Mouse (Mus musculus): ENCODE measurements around the gene Dtx2. TPM values are rescaled to one million over a fixed set of nuclear protein-coding genes. Genes with fewer than 3 reads are reported as not detected.

The Dtx2 gene
- polyA plus RNA-seq, 1 experiment: 16.3 TPM

DNA sequence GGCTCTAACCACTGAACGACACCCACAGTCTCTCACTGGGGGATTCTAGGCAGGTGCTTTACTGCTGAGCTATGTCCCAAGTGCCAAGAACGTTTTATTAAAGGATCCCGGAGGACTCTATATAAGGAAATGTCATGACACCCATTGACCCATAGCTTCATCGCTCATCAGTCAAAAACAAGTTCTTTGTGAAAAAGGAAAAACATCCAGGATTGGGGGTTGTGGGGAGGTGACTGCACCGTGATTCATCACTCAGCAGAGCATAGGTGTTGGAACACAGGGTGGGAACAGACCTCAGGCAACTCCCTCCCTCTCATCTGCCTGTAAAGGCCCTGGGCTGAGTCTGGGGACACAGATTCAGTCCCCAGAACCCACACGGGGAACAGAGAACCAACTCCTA is 55.3 kb downstream of the Dtx2 start:
- Histone ChIP-seq H3K27ac (ENCODE audit: insufficient read depth, low read depth, low read length) (no peak overlapping the region), H3K27me3 (replicated peaks; ENCODE audit: control insufficient read depth, insufficient read depth, low read length) (no peaks in the 10 kb centered on the region), H3K36me3 (ENCODE audit: control insufficient read depth, insufficient read depth, low read length) (no peaks in the 10 kb centered on the region), H3K4me1 (ENCODE audit: control insufficient read depth, insufficient read depth, low read length) (peaks cover 3% of the 10 kb centered on the region; the same call in 1 of the 2 replicates), H3K4me3 (ENCODE audit: insufficient read depth, low read depth, low read length) (no peak overlapping the region)
- no peak for TF ChIP-seq CTCF (conservative IDR thresholded peaks at IDR 0.05; ENCODE audit: insufficient read depth, insufficient read length, low read depth, low read length)
- TF ChIP-seq POLR2A (IDR thresholded peaks at IDR 0.05; ENCODE audit: low read depth, low read length): no peak
- 43% methylated on average over 6 of the region's 6 CpGs for WGBS
- DNase-seq: peak; percentile 36

- 15% methylated on average over 10 of the region's 10 CpGs for WGBS
- Histone ChIP-seq H3K27me3 (replicated peaks; ENCODE audit: control insufficient read depth, insufficient read depth, low read length) (no peaks in the 10 kb centered on the region), H3K4me1 (ENCODE audit: control insufficient read depth, insufficient read depth, low read length) (peaks cover 3% of the 10 kb centered on the region; the same call in 1 of the 2 replicates), H3K36me3 (ENCODE audit: control insufficient read depth, insufficient read depth, low read length) (no peaks in the 10 kb centered on the region), H3K27ac (ENCODE audit: insufficient read depth, low read depth, low read length) (peak overlapping the region; percentile 65), H3K4me3 (ENCODE audit: insufficient read depth, low read depth, low read length) (no peak overlapping the region)
- peak; percentile 93 for DNase-seq
- TF ChIP-seq CTCF (conservative IDR thresholded peaks at IDR 0.05; ENCODE audit: insufficient read depth, insufficient read length, low read depth, low read length): no peak
- no peak for TF ChIP-seq POLR2A (IDR thresholded peaks at IDR 0.05; ENCODE audit: low read depth, low read length)
Observed at GRCm38 (mm10) chr5:136051231-136052085, 56.9 kb downstream of the Dtx2 start.

DNA sequence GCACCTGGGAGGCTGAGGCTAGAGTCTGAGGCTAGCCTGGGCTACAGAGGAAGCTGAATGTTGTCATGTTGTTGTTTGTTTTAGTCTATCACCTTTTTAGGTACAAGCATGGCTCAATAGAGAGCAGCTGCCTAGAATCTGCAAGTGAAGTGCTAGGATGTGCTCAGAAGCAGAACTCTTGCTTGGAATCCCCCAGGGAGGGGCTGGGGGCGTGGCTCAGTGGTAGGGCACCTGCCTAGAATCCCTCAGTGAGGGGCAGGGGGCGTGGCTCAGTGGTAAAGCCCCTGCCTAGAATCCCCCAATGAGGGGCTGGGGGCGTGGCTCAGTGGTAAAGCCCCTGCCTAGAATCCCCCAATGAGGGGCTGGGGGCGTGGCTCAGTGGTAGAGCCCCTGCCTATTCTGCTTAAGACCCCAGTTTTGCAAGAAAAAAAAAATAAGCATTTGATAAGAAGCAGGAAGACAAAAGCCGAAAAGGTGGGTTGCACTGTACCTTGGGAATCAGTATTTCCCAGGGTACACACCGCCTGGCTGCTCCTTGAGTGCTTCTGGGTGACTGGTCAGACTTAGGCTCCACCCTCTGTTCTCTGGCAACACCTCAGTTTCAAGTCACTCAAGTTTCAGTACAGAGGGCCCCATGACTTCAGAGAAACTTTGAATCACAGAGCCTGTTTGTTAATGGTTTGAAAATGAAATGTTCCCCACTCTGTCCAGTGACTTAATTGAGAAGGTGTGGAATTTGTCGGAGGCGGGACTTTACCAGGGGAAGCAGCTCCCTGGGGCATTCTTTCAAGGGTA is 58.5 kb downstream of the Dtx2 start:
- H3K36me3 ChIP-seq (ENCODE audit: control insufficient read depth, insufficient read depth, low read length): no peaks in the 10 kb centered on the region
- TF ChIP-seq CTCF (conservative IDR thresholded peaks at IDR 0.05; ENCODE audit: insufficient read depth, insufficient read length, low read depth, low read length) (no peak), POLR2A (IDR thresholded peaks at IDR 0.05; ENCODE audit: low read depth, low read length) (no peak)
- 68% methylated on average over 8 of the region's 8 CpGs for WGBS
- peak; percentile 77 for DNase-seq
- no peak overlapping the region for H3K27ac ChIP-seq (ENCODE audit: insufficient read depth, low read depth, low read length)
- H3K4me3 ChIP-seq (ENCODE audit: insufficient read depth, low read depth, low read length): no peak overlapping the region
- no peaks in the 10 kb centered on the region for H3K27me3 ChIP-seq (replicated peaks; ENCODE audit: control insufficient read depth, insufficient read depth, low read length)
- peaks cover 3% of the 10 kb centered on the region; the same call in 1 of the 2 replicates for H3K4me1 ChIP-seq (ENCODE audit: control insufficient read depth, insufficient read depth, low read length)

DNA sequence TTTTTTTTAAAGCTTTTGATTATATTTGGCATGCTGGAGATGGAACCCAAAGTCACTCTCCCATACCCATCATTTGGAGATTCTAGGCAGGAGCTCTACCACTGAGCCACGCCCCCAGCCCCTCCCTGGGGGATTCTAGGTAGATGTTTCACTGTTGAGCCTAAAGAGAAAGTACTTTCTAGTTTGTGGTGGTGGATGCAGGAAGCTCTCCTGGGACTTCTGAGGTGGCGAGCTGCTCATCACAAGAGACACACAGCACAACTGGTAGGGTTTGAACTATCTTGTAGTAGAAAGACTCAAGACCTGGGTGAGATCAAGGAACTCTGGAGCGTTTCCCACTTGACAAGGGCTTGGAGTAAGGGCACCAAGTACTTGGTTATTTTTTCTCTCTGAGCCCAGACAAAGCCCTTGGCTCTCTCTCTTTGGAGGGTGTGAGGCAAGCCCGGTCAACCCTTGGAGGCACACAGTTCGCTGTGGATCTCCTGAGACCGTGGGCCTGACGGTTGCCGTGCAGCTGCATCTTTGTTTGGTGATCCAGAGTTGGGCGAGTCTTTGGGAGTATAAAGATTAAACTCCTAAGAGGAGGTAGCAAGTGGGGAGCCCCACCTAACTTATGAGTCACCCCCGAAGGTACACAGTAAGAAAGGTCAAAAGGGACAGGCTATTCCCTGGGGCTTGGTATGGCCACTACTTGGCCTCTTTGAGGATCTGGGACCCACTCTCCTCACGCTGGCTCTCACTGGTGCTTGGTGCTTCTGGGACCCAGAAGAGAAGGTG is 59.9 kb downstream of the Dtx2 start, which contains the start of gene Upk3bl:
Upk3bl (plus strand) TSS at position 192 of the 777 bp plus-strand sequence.
- TF ChIP-seq CTCF (conservative IDR thresholded peaks at IDR 0.05; ENCODE audit: insufficient read depth, insufficient read length, low read depth, low read length) (no peak), POLR2A (IDR thresholded peaks at IDR 0.05; ENCODE audit: low read depth, low read length) (no peak)
- no peak within 1 kb of the TSS for H3K4me3 ChIP-seq (ENCODE audit: insufficient read depth, low read depth, low read length)
- DNase-seq: no peak
- no peaks in the 10 kb centered on the region for H3K27me3 ChIP-seq (replicated peaks; ENCODE audit: control insufficient read depth, insufficient read depth, low read length)
- no peaks in the 10 kb centered on the region for H3K36me3 ChIP-seq (ENCODE audit: control insufficient read depth, insufficient read depth, low read length)
- peaks cover 3% of the 10 kb centered on the region; the same call in 1 of the 2 replicates for H3K4me1 ChIP-seq (ENCODE audit: control insufficient read depth, insufficient read depth, low read length)
- no peak within 1 kb of the TSS for H3K27ac ChIP-seq (ENCODE audit: insufficient read depth, low read depth, low read length)
- WGBS: 87% methylated on average over 11 of the region's 11 CpGs

DNA sequence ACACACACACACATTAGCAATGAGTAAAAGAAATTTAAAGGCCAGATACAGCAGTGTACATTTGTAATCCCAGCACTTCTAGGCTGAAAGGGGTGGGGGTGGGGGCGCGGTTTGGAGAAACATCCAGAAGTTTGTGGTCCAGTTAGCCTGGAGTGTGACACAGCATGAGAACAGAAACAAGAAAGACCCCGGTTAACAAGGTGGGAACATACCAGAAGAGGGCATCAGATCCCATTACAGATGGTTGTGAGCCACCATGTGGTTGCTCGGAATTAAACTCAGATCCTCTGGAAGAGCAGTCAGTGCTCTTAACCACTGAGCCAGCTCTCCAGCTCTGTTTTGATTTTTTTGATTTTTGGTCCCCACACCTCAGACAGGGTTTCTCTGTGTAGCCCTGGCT is 61.5 kb downstream of the Dtx2 start:
- DNase-seq: no peak

DNA sequence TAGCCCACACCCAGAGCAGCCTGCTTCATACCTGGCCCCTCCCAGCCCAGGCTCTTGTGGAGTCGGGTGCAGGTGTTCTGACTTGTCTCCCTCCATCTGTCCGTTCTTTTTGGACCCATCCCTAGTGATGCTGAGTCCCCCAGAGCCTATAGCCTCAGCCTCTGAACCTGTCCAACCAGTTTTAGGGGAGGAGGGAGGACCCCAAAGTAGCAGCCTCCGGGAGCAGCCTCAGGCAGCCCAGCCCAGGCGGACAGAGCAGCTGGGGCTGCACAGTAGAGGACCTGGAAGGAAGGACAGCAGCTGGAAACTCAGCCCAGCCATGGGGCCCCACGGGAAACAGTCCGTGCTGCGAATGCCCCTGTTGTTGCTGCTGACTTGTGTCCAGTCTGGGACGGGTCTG is 62.5 kb downstream of the Dtx2 start:
- Histone ChIP-seq H3K27ac (ENCODE audit: insufficient read depth, low read depth, low read length) (no peak overlapping the region), H3K27me3 (replicated peaks; ENCODE audit: control insufficient read depth, insufficient read depth, low read length) (no peaks in the 10 kb centered on the region), H3K4me1 (ENCODE audit: control insufficient read depth, insufficient read depth, low read length) (no peaks in the 10 kb centered on the region), H3K4me3 (ENCODE audit: insufficient read depth, low read depth, low read length) (no peak overlapping the region), H3K36me3 (ENCODE audit: control insufficient read depth, insufficient read depth, low read length) (no peaks in the 10 kb centered on the region)
- DNase-seq: no peak
- WGBS: 34% methylated on average over 8 of the region's 8 CpGs
- TF ChIP-seq POLR2A (IDR thresholded peaks at IDR 0.05; ENCODE audit: low read depth, low read length) (no peak), CTCF (conservative IDR thresholded peaks at IDR 0.05; ENCODE audit: insufficient read depth, insufficient read length, low read depth, low read length) (no peak)

More for the DNA sequence above, 61.5 kb downstream of the Dtx2 start:
- H3K27ac ChIP-seq (ENCODE audit: insufficient read depth, low read depth, low read length): no peak overlapping the region
- no peaks in the 10 kb centered on the region for H3K36me3 ChIP-seq (ENCODE audit: control insufficient read depth, insufficient read depth, low read length)
- WGBS: 57% methylated on average over 4 of the region's 4 CpGs
- H3K4me1 ChIP-seq (ENCODE audit: control insufficient read depth, insufficient read depth, low read length): peaks cover 3% of the 10 kb centered on the region; the same call in 1 of the 2 replicates
- no peak overlapping the region for H3K4me3 ChIP-seq (ENCODE audit: insufficient read depth, low read depth, low read length)
- no peak for TF ChIP-seq CTCF (conservative IDR thresholded peaks at IDR 0.05; ENCODE audit: insufficient read depth, insufficient read length, low read depth, low read length)
- no peak for TF ChIP-seq POLR2A (IDR thresholded peaks at IDR 0.05; ENCODE audit: low read depth, low read length)
- no peaks in the 10 kb centered on the region for H3K27me3 ChIP-seq (replicated peaks; ENCODE audit: control insufficient read depth, insufficient read depth, low read length)

All from kidney, adult 2 months (tissue).